Mouse (Mus musculus): Measurements from ENCODE around the gene Gpr85. TPM values are rescaled to one million over a fixed set of nuclear protein-coding genes. Genes with fewer than 3 reads are reported as not detected.

The Gpr85 gene
- 5.1 and 5.4 TPM in 2 replicates for polyA plus RNA-seq (2015; fragmentation: Nextera tagmentation; extraction: Ambion mirVana)

DNA sequence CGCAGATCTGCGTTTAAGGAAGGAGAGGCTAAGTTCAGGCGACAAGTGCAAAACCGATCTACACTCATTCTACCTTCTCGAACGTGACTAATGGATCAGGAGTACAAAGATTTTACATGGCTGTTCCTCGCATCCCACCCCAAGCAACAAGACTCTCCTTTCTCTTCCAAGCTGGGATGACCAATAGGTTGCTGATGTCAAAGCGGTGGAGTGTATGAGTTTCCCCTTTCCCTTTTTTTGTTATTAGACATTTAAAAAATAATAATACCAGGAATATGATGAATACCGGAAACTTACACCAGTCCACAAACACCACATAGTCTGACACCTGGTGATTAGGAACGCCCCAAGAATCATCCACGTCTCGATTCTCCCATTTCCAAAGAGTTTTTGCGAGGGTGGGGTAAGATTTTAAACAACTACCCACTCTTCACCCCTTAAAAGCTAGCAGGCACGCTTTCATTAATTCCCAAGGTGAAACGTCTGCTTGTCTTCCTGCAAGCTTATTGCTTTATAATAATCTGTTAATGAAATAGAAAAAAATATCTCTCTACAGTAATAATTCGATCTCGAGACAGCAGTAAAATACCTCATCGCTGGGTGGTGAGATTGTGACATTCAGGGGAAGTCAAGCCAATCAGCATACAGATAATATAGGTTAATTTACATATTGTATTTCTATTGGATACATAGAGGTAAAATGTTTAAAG is at the start of gene Gpr85:
TSS of gene Gpr85 (minus strand) at position 598 of the 710 bp plus-strand sequence.
- peak within 1 kb of the TSS; percentile 80 for H3K27ac ChIP-seq (replicated peaks)
- H3K9me3 ChIP-seq = no peaks in the 10 kb centered on the region
- H3K4me3 ChIP-seq = peak within 1 kb of the TSS; percentile 58
- 36% methylated on average over 18 of the region's 18 CpGs for WGBS
- no peaks in the 10 kb centered on the region for H3K36me3 ChIP-seq
- peaks cover 8% of the 10 kb centered on the region; the same call in 1 of the 2 replicates for H3K4me1 ChIP-seq
- no peaks in the 10 kb centered on the region for H3K27me3 ChIP-seq (replicated peaks)
- ATAC-seq (ENCODE audit: extremely low read depth, insufficient number of reproducible peaks, low FRiP score, low TSS enrichment) = no peak
- peak within 1 kb of the TSS; percentile 83 for H3K9ac ChIP-seq
- H3K4me2 ChIP-seq = peak within 1 kb of the TSS; percentile 87

DNA sequence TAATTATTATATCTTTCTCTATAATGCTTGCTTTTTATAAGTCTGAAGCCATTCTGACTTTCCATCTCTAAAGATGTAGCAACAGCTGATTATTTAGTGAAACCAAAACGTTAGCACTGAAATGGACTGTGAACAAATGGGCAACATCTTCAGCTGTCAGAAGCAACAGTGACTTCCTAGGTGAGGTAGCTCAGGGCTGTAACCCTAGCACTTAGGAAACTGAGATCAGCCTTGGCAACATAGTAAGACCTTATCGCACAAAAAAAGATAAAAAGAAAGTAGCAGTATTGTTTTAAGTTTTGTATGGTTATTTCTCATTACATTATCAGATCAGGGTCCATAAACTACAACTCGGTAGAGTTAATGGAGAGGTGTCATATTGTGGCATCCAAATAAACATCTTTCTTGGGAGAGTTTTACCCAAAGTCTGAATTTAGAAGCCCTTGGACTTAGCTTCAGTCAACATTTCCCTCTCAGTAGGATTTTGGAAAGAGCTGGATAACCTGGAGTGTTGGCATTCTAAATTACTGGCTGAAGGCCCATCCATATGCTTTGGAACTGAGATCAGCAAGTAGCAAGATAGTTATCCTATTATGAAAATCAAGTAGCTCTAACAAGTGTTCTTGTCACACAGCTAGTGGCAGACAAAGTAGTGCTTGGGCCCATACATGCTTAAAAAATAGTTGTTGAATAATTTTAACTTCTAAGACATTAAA is 45.3 kb upstream of the Gpr85 start:
- Histone ChIP-seq H3K9ac (no peak overlapping the region), H3K9me3 (no peaks in the 10 kb centered on the region), H3K36me3 (peaks cover 7% of the 10 kb centered on the region), H3K4me3 (no peak overlapping the region), H3K4me1 (no peaks in the 10 kb centered on the region), H3K4me2 (no peak overlapping the region), H3K27ac (replicated peaks) (no peak overlapping the region), H3K27me3 (replicated peaks) (no peaks in the 10 kb centered on the region)
- ATAC-seq (ENCODE audit: extremely low read depth, insufficient number of reproducible peaks, low FRiP score, low TSS enrichment) = no peak
- WGBS = 69% methylated on average over 3 of the region's 3 CpGs

DNA sequence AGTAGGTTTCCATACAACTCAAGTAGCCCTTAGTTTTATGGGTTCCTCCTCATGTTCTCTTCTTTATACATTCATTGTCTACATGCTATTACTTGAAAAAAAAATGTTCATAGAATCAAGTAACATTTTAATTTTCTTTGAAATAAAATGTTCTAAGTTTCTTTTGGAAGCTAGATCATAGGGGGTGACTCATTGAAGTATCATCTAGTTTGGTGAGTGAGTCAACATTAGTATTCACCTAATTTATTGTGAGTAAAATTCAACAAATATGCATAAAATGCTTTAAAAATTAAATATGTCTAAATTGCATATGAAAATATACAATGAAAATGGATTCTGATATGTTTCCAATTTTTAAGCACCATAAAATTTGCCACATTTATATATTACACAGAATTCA is 43.2 kb upstream of the Gpr85 start:
- Histone ChIP-seq H3K9ac (no peak overlapping the region), H3K4me3 (no peak overlapping the region), H3K4me2 (no peak overlapping the region), H3K4me1 (no peaks in the 10 kb centered on the region), H3K27ac (replicated peaks) (no peak overlapping the region), H3K27me3 (replicated peaks) (no peaks in the 10 kb centered on the region), H3K9me3 (no peaks in the 10 kb centered on the region), H3K36me3 (peaks cover 7% of the 10 kb centered on the region)
- ATAC-seq (ENCODE audit: extremely low read depth, insufficient number of reproducible peaks, low FRiP score, low TSS enrichment) = no peak

DNA sequence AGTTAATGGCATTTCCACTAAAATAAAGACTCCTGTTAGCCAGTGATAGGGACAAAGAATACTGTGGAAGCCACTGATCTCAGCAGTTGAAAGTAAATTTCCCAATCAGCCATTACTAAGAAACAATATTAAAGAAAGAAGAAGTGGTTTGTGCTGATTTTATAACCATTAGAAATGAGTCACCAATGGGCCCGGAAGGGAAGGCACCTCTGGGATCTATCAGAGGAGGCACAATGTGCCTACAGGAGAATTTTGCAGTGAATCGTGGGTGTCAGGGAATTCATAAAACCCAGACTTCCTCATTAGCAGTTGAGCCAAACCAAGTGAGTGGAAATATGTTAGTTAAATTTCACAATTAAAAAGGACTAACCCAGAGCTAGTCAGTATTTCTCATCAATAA is 34.2 kb upstream of the Gpr85 start:
- ATAC-seq (ENCODE audit: extremely low read depth, insufficient number of reproducible peaks, low FRiP score, low TSS enrichment) = no peak
- Histone ChIP-seq H3K4me1 (peaks cover 13% of the 10 kb centered on the region), H3K36me3 (peaks cover 6% of the 10 kb centered on the region), H3K9me3 (no peaks in the 10 kb centered on the region), H3K4me2 (no peak overlapping the region), H3K27me3 (replicated peaks) (no peaks in the 10 kb centered on the region), H3K9ac (no peak overlapping the region), H3K27ac (replicated peaks) (no peak overlapping the region), H3K4me3 (no peak overlapping the region)
- WGBS = 71% methylated on average over 2 of the region's 2 CpGs

DNA sequence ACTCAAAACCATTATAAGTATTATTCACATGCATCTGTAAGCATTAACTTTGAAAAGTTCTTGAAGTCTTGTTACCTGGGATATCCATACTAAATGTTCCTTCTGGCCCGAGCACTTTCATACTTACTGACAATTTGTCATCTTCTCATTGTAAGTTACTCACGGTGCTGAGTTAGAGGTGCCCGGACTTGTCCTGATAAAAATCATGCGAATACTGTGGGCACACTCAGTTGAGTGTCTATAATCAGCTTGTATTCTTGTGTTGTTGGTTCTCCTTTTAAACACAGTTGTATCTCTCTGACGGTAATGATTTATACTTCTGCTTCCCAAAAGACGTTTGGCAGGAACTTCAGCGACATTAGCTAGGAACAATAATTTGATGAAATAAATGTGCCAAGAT is 32.3 kb upstream of the Gpr85 start:
- Histone ChIP-seq H3K4me1 (peaks cover 13% of the 10 kb centered on the region), H3K27me3 (replicated peaks) (no peaks in the 10 kb centered on the region), H3K4me3 (peak overlapping the region; percentile 78), H3K27ac (replicated peaks) (no peak overlapping the region), H3K9ac (peak overlapping the region; percentile 89), H3K9me3 (no peaks in the 10 kb centered on the region), H3K36me3 (peaks cover 17% of the 10 kb centered on the region), H3K4me2 (peak overlapping the region; percentile 69)
- no peak for ATAC-seq (ENCODE audit: extremely low read depth, insufficient number of reproducible peaks, low FRiP score, low TSS enrichment)
- 67% methylated on average over 7 of the region's 7 CpGs for WGBS

DNA sequence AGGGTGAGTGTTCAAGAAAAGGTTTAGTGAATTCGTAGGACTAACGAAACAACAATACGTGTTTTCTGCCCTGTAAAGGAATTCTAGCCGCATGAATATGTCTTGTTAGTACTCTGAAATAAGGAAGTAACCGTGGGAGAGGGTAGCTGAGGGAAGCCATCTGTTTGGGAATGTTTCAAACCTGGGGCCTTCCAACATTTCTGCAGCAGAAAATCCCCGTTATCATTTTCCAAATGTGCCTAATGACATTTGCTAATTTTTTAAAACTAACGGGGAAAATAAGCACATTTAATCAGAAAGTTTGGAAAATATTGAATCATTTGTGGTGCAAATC is 31.9 kb upstream of the Gpr85 start:
- ATAC-seq (ENCODE audit: extremely low read depth, insufficient number of reproducible peaks, low FRiP score, low TSS enrichment) = 0 out of 2 replicates have a peak, but pooled peaks have one; percentile 23
- H3K4me3 ChIP-seq = peak overlapping the region; percentile 78
- H3K4me1 ChIP-seq = peaks cover 13% of the 10 kb centered on the region
- H3K9me3 ChIP-seq = no peaks in the 10 kb centered on the region
- WGBS = 2% methylated on average over 7 of the region's 7 CpGs
- H3K27me3 ChIP-seq (replicated peaks) = no peaks in the 10 kb centered on the region
- H3K27ac ChIP-seq (replicated peaks) = peak overlapping the region; percentile 91
- H3K4me2 ChIP-seq = peak overlapping the region; percentile 69
- peak overlapping the region; percentile 89 for H3K9ac ChIP-seq
- peaks cover 17% of the 10 kb centered on the region for H3K36me3 ChIP-seq

DNA sequence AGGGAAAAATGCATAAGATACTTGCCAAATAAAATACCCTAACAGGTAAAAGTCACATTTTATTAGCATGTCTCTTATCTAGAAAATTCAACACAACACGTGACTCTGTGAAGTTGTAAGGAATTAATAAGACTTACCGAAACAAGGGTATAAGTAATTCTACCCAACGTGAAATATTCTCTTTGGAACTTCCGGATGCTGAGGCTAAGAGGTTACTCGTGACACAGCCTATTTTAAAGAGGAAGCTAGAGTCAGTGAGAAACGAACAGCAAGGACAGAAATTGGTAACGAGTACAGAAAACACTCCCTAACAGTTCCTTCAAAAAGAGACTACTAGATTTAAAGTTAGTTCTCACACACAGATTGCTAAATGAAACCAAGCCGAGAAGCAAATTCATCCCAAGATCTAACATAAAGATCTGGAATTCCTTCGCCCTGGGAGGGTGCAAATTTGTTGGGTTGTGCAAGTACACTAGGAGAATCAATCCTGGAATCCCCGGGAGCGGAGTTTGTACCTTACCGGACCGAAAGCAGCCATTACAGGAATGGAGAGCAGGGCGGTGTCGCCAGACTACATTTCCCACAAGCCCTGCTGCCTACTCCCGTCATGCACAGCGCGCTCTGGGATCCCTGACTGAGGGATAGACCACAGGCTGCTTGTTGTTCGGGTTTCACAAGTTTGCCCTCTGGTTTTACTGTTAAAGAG is 31.3 kb upstream of the Gpr85 start, which contains the start of gene 2610001J05Rik:
TSS of gene 2610001J05Rik (minus strand) at position 600 of the 706 bp plus-strand sequence.
- Histone ChIP-seq H3K27me3 (replicated peaks) (no peaks in the 10 kb centered on the region), H3K9me3 (no peaks in the 10 kb centered on the region), H3K4me1 (peaks cover 13% of the 10 kb centered on the region), H3K27ac (replicated peaks) (peak within 1 kb of the TSS; percentile 91), H3K4me3 (peak within 1 kb of the TSS; percentile 78), H3K4me2 (peak within 1 kb of the TSS; percentile 69), H3K9ac (peak within 1 kb of the TSS; percentile 89), H3K36me3 (peaks cover 17% of the 10 kb centered on the region)
- WGBS = 1% methylated on average over 19 of the region's 19 CpGs
- peak; percentile 95 for ATAC-seq (ENCODE audit: extremely low read depth, insufficient number of reproducible peaks, low FRiP score, low TSS enrichment)

DNA sequence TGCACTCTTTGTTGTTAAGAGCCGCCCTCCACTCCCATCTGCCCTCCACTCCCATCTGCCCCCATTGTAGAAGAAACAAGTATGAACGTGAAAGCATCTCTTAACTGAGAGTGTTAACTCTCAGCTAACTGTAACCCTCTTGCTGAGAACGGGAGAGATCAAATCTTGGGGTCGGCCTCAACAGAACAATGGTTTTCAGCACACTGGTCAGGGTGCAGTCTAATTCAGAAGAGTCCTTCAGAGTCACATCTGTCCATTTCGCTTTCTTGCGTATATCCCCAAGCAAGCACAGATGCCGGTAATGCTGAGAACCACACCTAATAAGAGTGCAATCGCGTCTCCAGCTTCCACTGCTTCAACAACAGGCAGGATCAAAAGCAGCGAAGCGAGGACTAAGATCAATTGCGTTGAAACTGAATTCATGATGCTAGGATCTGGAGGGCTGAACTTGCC is 30.6 kb upstream of the Gpr85 start:
- WGBS = 49% methylated on average over 12 of the region's 12 CpGs
- H3K27me3 ChIP-seq (replicated peaks) = no peaks in the 10 kb centered on the region
- peak overlapping the region; percentile 13 for H3K27ac ChIP-seq (replicated peaks)
- H3K9me3 ChIP-seq = no peaks in the 10 kb centered on the region
- no peak for ATAC-seq (ENCODE audit: extremely low read depth, insufficient number of reproducible peaks, low FRiP score, low TSS enrichment)
- H3K4me2 ChIP-seq = peak overlapping the region; percentile 69
- H3K4me3 ChIP-seq = peak overlapping the region; percentile 78
- H3K9ac ChIP-seq = peak overlapping the region; percentile 70
- peaks cover 13% of the 10 kb centered on the region for H3K4me1 ChIP-seq
- H3K36me3 ChIP-seq = peaks cover 17% of the 10 kb centered on the region

DNA sequence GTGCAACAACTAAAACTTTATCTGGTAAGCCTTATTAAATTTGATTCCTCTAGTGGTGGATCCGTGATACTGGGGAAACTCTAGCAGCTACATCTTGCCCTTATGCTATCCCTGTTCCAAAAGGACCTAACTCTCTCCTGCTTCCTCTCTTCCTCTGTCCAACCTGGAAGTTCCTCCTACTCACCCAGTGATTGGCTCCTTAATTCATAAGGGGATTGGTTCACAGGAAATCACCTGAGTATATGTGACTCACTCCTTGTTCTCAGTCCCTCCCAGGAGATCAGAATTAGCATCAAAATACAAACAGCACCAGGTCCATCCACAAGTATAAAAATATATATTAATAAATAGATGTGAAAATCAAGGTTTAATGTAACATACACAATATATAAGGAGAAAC is 20.9 kb upstream of the Gpr85 start:
- no peak for ATAC-seq (ENCODE audit: extremely low read depth, insufficient number of reproducible peaks, low FRiP score, low TSS enrichment)
- 48% methylated on average over 1 of the region's 1 CpGs for WGBS
- H3K27ac ChIP-seq (replicated peaks) = peak overlapping the region; percentile 50; the same call in 1 of the 2 replicates

DNA sequence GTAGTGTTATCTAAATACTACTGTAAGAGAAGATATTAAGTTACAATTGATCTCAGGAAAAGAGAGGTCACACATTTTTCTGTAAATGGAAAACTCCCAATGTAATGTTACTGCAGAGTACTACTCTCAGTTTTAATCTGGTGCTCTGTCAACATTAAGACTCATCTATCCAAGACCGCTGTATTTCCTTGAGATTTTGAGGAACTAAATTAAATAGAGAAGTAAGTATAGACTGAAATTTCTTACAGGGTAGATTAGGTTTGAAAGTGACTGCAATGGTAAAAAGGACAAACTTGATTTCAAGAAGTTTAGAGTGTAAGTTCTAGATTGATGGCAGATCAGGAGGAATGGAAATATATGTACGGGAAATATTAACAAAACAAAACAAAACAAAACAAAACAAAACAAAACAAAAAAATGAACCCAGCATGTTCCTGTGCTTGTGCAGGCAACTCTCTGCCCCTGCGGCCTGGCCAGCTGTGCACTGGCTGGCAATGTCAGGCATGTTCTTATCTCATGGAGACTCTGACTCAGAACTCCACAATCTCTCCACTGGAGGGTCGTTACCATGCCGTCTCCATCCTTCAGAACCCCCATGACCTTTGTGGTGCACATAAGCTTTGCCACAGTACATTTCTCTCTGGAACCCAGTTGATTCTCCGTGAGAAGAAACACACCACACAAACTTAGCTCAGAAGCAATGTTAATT is 20.3 kb upstream of the Gpr85 start:
- Histone ChIP-seq H3K4me3 (no peak overlapping the region), H3K27me3 (replicated peaks) (no peaks in the 10 kb centered on the region), H3K4me2 (peak overlapping the region; percentile 34; the same call in 1 of the 2 replicates), H3K9me3 (no peaks in the 10 kb centered on the region), H3K27ac (replicated peaks) (peak overlapping the region; percentile 50; the same call in 1 of the 2 replicates), H3K36me3 (no peaks in the 10 kb centered on the region), H3K9ac (no peak overlapping the region), H3K4me1 (peaks cover 12% of the 10 kb centered on the region)
- ATAC-seq (ENCODE audit: extremely low read depth, insufficient number of reproducible peaks, low FRiP score, low TSS enrichment) = no peak
- 39% methylated on average over 6 of the region's 6 CpGs for WGBS

More for the DNA sequence above, 20.9 kb upstream of the Gpr85 start:
- H3K4me3 ChIP-seq = no peak overlapping the region
- peak overlapping the region; percentile 34; the same call in 1 of the 2 replicates for H3K4me2 ChIP-seq
- no peaks in the 10 kb centered on the region for H3K27me3 ChIP-seq (replicated peaks)
- no peaks in the 10 kb centered on the region for H3K9me3 ChIP-seq
- H3K36me3 ChIP-seq = no peaks in the 10 kb centered on the region
- H3K4me1 ChIP-seq = peaks cover 12% of the 10 kb centered on the region
- H3K9ac ChIP-seq = no peak overlapping the region

All from heart, embryonic 13.5 days (tissue).